Mouse (Mus musculus) cerebellum, adult (tissue): ENCODE results near the gene Ppp1r8.
A peak's percentile ranks its signal among the peaks of the same experiment; 100 is the strongest.

Source experiments
- ATAC-seq: cut with Nextera tagmentation; 2 replicates; pipeline ENCODE4 v1.9.2; 2017; ENCODE audit warnings: mild to moderate bottlenecking, moderate library complexity, mixed read lengths; ENCODE audit not compliant: insufficient number of reproducible peaks, low FRiP score, low TSS enrichment

The Ppp1r8 gene

GRCm38 (mm10) chr4:132842970-132843704 lies at the start of gene Ppp1r8:
Gene Ppp1r8 (minus strand): TSS chr4:132843169.
- ATAC-seq, result peak; percentile 98

GRCm38 (mm10) chr4:132884844-132885374 lies 41.9 kb upstream of the Ppp1r8 start:
- no peak for ATAC-seq

DNA sequence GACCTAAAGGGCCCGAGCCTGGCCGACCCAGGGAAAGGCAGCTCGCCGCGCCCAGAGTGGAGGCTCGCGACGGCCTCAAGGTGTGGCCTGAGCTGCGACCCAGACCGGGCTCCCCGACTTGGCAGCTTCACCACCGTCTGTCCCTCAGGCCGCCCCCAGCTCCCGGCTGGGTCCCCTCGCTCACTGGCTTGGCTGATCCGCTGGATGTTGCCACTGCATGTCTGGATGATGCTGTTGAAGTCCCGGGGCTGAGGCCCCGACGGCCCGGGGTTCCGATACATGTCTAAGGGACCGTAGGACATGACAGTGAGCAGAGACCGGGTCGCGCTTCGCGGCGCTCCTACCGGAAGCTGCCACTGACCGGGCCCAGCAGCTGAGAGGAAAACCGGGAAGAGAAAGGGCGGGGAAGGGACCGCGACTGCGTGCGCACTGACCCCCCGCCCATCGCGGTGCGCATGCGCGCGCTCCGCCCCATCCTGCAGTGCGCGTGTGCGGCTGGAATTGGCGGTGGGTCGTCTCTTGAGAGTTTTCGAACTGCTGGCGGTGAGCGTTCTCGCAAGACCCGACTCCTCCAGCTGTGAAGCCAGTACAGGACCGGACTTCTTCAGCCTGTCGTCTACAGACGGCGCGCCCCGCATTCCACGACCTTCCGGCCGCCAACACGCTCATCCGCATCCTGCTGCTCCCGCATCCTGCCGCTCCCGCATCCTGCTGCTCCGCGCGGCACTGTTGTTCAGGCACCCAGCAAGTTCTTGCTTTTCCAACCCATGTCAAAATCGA lies 41.3 kb upstream of the Ppp1r8 start, which contains the start of gene Stx12:
Stx12 (minus strand) TSS at position 446 of the 780 bp plus-strand sequence.
- ATAC-seq, result peak; percentile 88; the same call in 1 of the 2 replicates

DNA sequence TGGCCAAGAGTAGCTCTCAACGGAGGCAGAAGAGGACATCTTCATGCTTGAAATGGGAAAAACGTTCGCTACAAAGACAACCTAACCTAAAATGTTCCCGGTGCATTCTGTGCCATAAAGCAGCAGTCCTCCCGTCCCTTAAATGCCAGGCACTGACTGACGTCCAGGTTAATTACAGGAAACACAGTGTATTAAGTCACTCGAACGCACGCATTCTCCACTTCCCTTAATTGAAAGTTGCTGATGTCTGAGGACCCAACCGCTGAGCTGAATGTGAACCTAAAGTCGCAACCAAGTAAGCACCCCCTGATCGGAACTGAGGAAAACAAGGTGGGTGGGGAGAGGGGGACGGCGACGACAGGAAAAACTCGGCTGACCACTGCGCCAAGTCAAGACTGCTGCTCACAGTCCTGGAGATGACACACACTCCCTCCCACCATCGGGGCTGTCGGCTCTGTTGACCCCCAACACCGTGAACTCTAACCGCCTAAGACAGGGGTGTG lies 40.6 kb upstream of the Ppp1r8 start:
- ATAC-seq, result no peak

DNA sequence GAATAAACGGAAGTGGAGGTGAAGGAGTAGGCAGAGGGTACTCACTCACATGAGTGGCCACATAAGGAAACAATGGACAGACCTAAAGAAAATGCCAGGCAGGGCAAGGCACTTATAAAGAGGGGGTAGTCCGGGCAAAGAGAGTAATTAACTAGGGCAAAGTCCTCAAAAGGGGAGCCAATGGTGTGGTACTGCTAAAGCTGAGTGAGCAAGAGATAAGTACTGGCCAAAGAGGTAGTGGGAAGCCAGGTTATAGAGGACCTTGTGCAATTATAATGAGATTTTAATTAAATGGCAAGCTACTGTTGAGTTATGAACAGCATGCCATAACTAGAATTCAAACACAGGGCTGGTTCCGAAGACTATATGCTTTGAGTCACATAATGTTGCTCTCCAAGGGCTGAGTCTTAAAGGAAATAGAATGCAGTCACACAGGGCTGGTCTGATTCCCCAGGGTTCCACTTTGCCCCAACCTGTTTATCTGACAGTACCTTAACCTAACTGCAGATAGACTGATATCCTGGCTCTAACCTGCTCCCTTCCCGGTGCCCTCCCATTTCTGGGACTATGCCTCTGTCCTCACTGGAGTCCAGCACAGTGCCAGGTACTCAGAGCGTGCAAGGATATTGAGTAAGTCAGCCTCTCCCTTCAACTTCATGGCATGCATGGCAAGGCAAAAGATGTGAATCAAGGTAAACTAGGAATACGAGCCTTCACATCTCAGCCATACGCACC lies 31.6 kb upstream of the Ppp1r8 start:
- ATAC-seq, result no peak

- ATAC-seq, result no peak
Measured at GRCm38 (mm10) chr4:132873481-132874362, 30.8 kb upstream of the Ppp1r8 start.

DNA sequence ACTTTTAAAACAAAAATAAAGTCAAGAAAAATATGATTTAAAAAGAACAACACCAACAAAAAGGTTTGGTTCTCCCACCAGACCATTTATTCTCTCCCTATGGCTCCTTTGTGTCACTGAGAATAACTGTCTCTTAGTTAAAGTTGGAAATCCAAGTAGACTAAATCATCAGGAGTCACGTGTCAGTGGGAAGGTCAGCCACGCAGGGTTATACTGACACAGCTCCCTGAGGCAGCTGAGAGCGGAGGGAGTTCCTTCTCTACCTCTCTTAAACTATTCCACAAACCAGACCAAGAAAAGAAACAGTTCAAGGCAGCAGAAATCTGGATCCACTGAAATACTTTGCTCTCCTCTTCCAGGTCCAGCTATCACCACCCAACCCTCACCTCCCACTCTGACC lies 28.1 kb upstream of the Ppp1r8 start:
- no peak for ATAC-seq

- ATAC-seq, result no peak
Measured at GRCm38 (mm10) chr4:132864856-132865255, 21.9 kb upstream of the Ppp1r8 start.

- no peak for ATAC-seq
Measured at GRCm38 (mm10) chr4:132863012-132863411, 20.0 kb upstream of the Ppp1r8 start.

- ATAC-seq, result no peak
Measured at GRCm38 (mm10) chr4:132860880-132861279, 17.9 kb upstream of the Ppp1r8 start.

DNA sequence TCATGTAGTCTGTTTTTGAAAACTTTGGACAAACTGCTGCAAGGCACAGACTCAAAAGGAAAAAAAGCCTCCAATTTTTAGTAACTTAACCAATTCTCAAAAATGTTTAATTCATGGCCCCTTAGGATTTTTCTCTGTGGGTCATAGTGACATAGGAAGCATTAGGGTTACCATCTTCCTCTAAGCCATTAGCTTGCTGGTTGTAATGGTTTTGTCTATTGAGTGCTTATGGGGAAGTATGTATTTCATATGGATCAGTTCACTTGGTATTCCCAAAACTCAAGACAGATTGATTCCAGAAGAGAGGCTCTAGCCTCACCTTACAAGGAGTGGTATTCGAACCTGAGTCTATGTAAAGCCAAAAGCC lies 719 bp upstream of the Ppp1r8 start:
- no peak for ATAC-seq

- ATAC-seq, result peak; percentile 45; the same call in 1 of the 2 replicates
Measured at GRCm38 (mm10) chr4:132842281-132842906, 575 bp downstream of the Ppp1r8 start.

- ATAC-seq, result no peak
Measured at GRCm38 (mm10) chr4:132841493-132841892, 1.5 kb downstream of the Ppp1r8 start.

DNA sequence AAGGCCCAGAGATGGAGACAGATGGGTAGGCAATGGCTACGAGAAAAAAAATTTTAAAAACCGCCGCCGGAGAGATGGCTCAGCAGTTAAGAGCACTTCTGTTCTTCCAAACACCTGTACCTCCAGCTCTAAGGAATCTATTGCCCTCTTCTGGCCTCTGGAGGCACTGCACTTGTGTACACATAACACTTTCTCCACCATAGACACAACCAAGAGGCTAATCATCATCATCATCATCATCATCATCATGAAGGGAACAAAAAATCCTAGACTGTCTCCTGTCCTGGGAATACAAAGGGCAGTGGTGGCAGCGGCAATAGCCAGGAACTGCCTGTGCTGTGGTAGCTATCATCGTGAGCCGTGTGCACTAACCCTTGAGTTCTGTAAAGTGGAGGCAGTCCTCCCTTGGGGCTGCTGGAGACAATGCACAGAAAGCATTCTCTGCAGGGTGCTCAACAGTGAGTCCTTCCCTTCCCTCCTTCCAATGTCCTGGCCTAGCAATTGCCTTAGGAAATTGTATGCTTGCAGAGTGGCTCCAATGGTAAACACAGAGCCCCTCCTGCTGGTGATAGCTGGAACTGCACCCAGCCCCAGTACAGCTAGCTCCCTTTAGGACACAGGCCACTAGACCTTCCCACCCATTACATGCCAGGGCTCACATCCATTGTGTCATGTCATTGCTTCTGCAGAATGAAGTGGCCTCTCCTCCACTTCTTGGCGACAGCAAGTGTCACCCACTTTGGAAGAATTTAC lies 19.2 kb downstream of the Ppp1r8 start:
- ATAC-seq, result no peak

DNA sequence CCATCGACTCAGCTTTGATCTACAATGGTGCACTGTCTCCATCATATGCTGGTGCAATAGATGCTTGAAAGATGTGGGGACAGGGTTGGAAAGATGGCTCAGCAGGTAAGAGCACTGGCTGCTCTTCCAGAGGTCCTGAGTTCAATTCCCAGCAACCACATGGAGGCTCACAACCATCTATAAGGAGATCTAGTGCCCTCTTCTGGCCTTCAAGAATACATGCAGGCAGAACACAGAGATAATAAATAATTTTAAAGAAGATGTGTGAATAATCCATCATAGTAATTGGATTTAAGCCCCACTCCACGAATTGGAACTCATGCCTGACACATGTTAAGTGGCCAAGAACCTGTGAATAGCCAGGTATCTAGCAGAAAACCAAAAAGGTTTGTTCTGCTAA lies 24.5 kb downstream of the Ppp1r8 start:
- ATAC-seq, result no peak

DNA sequence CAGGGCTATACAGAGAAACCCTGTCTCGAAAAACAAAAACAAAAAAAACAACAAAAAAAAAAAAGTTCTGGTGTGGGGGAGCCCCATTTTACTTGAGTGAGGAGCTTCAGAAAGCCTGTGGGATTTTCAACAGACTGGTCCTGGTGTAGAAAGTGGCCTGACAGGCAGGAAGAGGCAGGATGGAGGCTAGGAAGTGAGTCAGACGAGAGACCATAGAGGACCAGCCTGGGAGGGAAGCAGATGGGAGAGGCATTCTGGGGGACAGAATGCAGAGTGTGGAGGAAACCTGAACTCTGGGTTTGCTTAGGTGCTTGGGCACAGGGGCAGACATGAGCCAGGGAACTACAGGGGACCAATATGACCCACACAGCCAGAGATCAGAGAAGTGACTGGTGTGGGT lies 26.1 kb downstream of the Ppp1r8 start:
- ATAC-seq, result no peak

DNA sequence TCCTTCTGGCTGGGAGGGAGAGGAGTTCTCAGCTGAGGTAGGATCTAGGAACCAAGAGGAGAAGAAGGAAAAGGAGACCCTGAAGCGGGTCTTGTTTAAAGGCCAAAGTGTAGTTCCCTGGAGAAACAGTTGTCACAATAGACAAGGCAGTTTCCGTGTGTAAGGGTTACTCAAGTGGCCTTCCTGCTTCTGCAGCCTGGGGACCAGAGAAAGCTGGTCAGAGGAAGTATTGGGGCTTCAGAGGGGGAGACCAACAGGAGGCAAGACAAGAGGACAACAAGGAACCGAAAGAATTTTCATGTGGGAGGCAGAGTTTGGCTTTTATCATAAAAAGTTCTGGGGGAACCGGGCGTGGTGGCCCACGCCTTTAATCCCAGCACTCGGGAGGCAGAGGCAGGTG lies 26.6 kb downstream of the Ppp1r8 start:
- no peak for ATAC-seq

DNA sequence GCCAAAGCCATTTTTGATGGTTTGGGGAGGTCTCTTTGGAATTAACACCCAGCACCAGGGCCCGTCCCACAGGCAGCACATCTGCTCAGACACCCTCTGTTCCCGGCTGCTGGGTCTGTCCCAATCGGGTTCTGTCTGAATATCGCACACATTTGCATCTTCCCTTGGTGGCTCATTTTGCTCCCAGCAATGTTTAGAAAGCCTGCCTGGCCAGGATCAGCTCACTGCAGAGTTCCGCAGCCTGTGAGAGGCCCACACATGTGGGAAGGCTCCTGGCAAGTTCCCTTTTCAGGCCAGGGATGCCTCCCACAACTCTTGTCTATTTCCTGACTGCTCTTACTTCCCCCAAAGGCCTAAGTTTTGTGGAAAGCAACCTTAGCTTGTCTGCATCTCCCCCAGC lies 33.3 kb downstream of the Ppp1r8 start:
- ATAC-seq, result no peak
